Mouse (Mus musculus) hindbrain, embryonic 12.5 days (tissue): ENCODE results near the gene Gm42957. TPM values are rescaled to one million over a fixed set of nuclear protein-coding genes. Genes with fewer than 3 reads are reported as not detected.
A peak's percentile ranks its signal among the peaks of the same experiment; 100 is the strongest.
"Not testable (repeated sequence)": the region's sequence is repeated elsewhere in the genome, so short reads cannot be mapped to it uniquely, and the experiment has no call there.

Source experiments
- ATAC-seq: fragments of 200-750 bp; cut with Nextera tagmentation; 2 replicates; pipeline ENCODE4 v1.8.0; 2017; ENCODE audit warnings: moderate TSS enrichment; ENCODE audit not compliant: low FRiP score
- H3K27ac ChIP-seq: fragments of 300-500 bp; sonication (generic); 2 replicates; pipeline ENCODE4 v1.5.1; 2016; ENCODE audit warnings: mild to moderate bottlenecking
- H3K27me3 ChIP-seq: fragments of 300-500 bp; sonication (generic); 2 replicates; pipeline ENCODE4 v1.6.1; 2016; ENCODE audit warnings: mild to moderate bottlenecking
- H3K36me3 ChIP-seq: fragments of 300-500 bp; sonication (generic); 2 replicates; pipeline ENCODE4 v1.6.1; 2016; ENCODE audit warnings: mild to moderate bottlenecking
- H3K4me1 ChIP-seq: fragments of 300-500 bp; sonication (generic); 2 replicates; pipeline ENCODE4 v1.6.1; 2016
- H3K4me2 ChIP-seq: fragments of 300-500 bp; sonication (generic); replicated peaks from 2 replicates; pipeline ENCODE4 v1.6.1; 2016; ENCODE audit warnings: mild to moderate bottlenecking
- H3K4me3 ChIP-seq: fragments of 300-500 bp; sonication (generic); 2 replicates; pipeline ENCODE4 v1.5.1; 2016; ENCODE audit warnings: mild to moderate bottlenecking
- H3K9ac ChIP-seq: fragments of 300-500 bp; sonication (generic); 2 replicates; pipeline ENCODE4 v1.6.1; 2016; ENCODE audit warnings: mild to moderate bottlenecking, moderate library complexity
- H3K9me3 ChIP-seq: fragments of 300-500 bp; sonication (generic); replicated peaks from 2 replicates; pipeline ENCODE4 v1.6.1; 2016; ENCODE audit warnings: mild to moderate bottlenecking
- WGBS: fragments of 180-500 bp; shearing (Covaris S2); methylation state at CpG from one replicate; pipeline ENCODE4 v1.1.7; 2016; 5-methylcytosine and 5-hydroxymethylcytosine counted together
- polyA plus RNA-seq: library from polyadenylated mRNA; unstranded; fragments of >200 nt; fragmentation: Nextera tagmentation; extraction: Ambion mirVana; gene quantifications from 2 replicates; pipeline ENCODE4 v1.2.1, GENCODE M21; 2016

Gene Gm42957
- polyA plus RNA-seq, 1 experiment from 2014 or later: 0.31 TPM

GRCm38 (mm10) chr3:96684151-96684821 is 49.0 kb downstream of the Gm42957 start:
- H3K4me3 ChIP-seq: no peak overlapping the region; the same call in 1 of the 2 replicates

GRCm38 (mm10) chr3:96684822-96685156 is 49.5 kb downstream of the Gm42957 start:
- ATAC-seq: no peak
- 38% methylated on average over 28 of the region's 28 CpGs for WGBS
- H3K9ac ChIP-seq: 0 out of 2 replicates have a peak overlapping the region, but pooled peaks have one; percentile 1
- peak overlapping the region; percentile 43 for H3K4me2 ChIP-seq
- H3K27me3 ChIP-seq: peaks cover 21% of the 10 kb centered on the region
- 0 out of 2 replicates have a peak, but pooled peaks cover 10% of the 10 kb centered on the region for H3K4me1 ChIP-seq
- H3K27ac ChIP-seq: no peak overlapping the region
- peak overlapping the region; percentile 7 for H3K4me3 ChIP-seq
- no peaks in the 10 kb centered on the region for H3K9me3 ChIP-seq
- H3K36me3 ChIP-seq: no peaks in the 10 kb centered on the region

More at GRCm38 (mm10) chr3:96684151-96684821, 49.0 kb downstream of the Gm42957 start:
- peak overlapping the region; percentile 43 for H3K4me2 ChIP-seq
- ATAC-seq: no peak
- H3K36me3 ChIP-seq: no peaks in the 10 kb centered on the region
- H3K9me3 ChIP-seq: no peaks in the 10 kb centered on the region
- 0 out of 2 replicates have a peak overlapping the region, but pooled peaks have one; percentile 1 for H3K9ac ChIP-seq
- H3K27ac ChIP-seq: no peak overlapping the region
- H3K27me3 ChIP-seq: peaks cover 26% of the 10 kb centered on the region
- H3K4me1 ChIP-seq: 0 out of 2 replicates have a peak, but pooled peaks cover 6% of the 10 kb centered on the region
- 55% methylated on average over 17 of the region's 17 CpGs for WGBS

- not testable (repeated sequence) for H3K9me3 ChIP-seq, H3K27ac ChIP-seq, H3K9ac ChIP-seq, H3K4me2 ChIP-seq, ATAC-seq, H3K36me3 ChIP-seq, H3K4me3 ChIP-seq
- 0 out of 2 replicates have a peak, but pooled peaks cover 10% of the 10 kb centered on the region for H3K4me1 ChIP-seq
- H3K27me3 ChIP-seq: peaks cover 16% of the 10 kb centered on the region
- WGBS: 95% methylated on average over 5 of the region's 5 CpGs
These were observed 50.8 kb downstream of the Gm42957 start for GRCm38 (mm10) chr3:96686057-96686456.

- Histone ChIP-seq H3K4me3 (no peak overlapping the region), H3K27ac (no peak overlapping the region), H3K36me3 (no peaks in the 10 kb centered on the region), H3K9ac (no peak overlapping the region), H3K9me3 (no peaks in the 10 kb centered on the region), H3K4me2 (no peak overlapping the region), H3K27me3 (peaks cover 12% of the 10 kb centered on the region), H3K4me1 (peaks cover 13% of the 10 kb centered on the region; the same call in 1 of the 2 replicates)
- WGBS: 89% methylated on average over 11 of the region's 11 CpGs
- ATAC-seq: no peak
These were observed 53.6 kb downstream of the Gm42957 start for GRCm38 (mm10) chr3:96688854-96689253.

GRCm38 (mm10) chr3:96690298-96690697 is 55.0 kb downstream of the Gm42957 start:
- peaks cover 8% of the 10 kb centered on the region; the same call in 1 of the 2 replicates for H3K4me1 ChIP-seq
- no peak overlapping the region for H3K9ac ChIP-seq
- no peaks in the 10 kb centered on the region for H3K27me3 ChIP-seq
- no peaks in the 10 kb centered on the region for H3K36me3 ChIP-seq
- no peaks in the 10 kb centered on the region for H3K9me3 ChIP-seq
- H3K27ac ChIP-seq: no peak overlapping the region
- 45% methylated on average over 3 of the region's 3 CpGs for WGBS
- H3K4me2 ChIP-seq: no peak overlapping the region
- H3K4me3 ChIP-seq: no peak overlapping the region
- 0 out of 2 replicates have a peak, but pooled peaks have one; percentile 26 for ATAC-seq

GRCm38 (mm10) chr3:96692506-96692905 is 57.2 kb downstream of the Gm42957 start:
- ATAC-seq: no peak
- no peaks in the 10 kb centered on the region for H3K9me3 ChIP-seq
- no peak overlapping the region for H3K4me3 ChIP-seq
- no peaks in the 10 kb centered on the region for H3K36me3 ChIP-seq
- peaks cover 18% of the 10 kb centered on the region for H3K4me1 ChIP-seq
- H3K9ac ChIP-seq: no peak overlapping the region
- WGBS: 10% methylated on average over 3 of the region's 3 CpGs
- no peak overlapping the region for H3K4me2 ChIP-seq
- H3K27me3 ChIP-seq: no peaks in the 10 kb centered on the region
- no peak overlapping the region for H3K27ac ChIP-seq

GRCm38 (mm10) chr3:96693579-96693978 is 58.3 kb downstream of the Gm42957 start:
- Histone ChIP-seq H3K27ac (no peak overlapping the region), H3K9me3 (no peaks in the 10 kb centered on the region), H3K27me3 (no peaks in the 10 kb centered on the region), H3K4me1 (peaks cover 25% of the 10 kb centered on the region), H3K9ac (no peak overlapping the region), H3K4me2 (no peak overlapping the region), H3K4me3 (no peak overlapping the region), H3K36me3 (no peaks in the 10 kb centered on the region)
- no peak for ATAC-seq
- 78% methylated on average over 1 of the region's 1 CpGs for WGBS

- Histone ChIP-seq H3K4me3 (peak within 1 kb of the TSS; percentile 86), H3K4me1 (peaks cover 25% of the 10 kb centered on the region), H3K9me3 (no peaks in the 10 kb centered on the region), H3K9ac (peak within 1 kb of the TSS; percentile 88), H3K27me3 (no peaks in the 10 kb centered on the region), H3K36me3 (peaks cover 18% of the 10 kb centered on the region), H3K4me2 (peak within 1 kb of the TSS; percentile 69), H3K27ac (peak within 1 kb of the TSS; percentile 96)
- ATAC-seq: peak; percentile 62
- WGBS: under 1% methylated on average over 35 of the region's 35 CpGs
These were observed 61.0 kb downstream of the Gm42957 start, which contains the start of gene Pias3 for GRCm38 (mm10) chr3:96696198-96696765. Gene Pias3, plus strand, starts transcription at chr3:96696384.

GRCm38 (mm10) chr3:96696766-96697732 is 61.8 kb downstream of the Gm42957 start:
- ATAC-seq: peak; percentile 93
- Histone ChIP-seq H3K4me2 (peak overlapping the region; percentile 69), H3K4me1 (peaks cover 25% of the 10 kb centered on the region), H3K4me3 (peak overlapping the region; percentile 86), H3K36me3 (peaks cover 25% of the 10 kb centered on the region), H3K9ac (peak overlapping the region; percentile 88), H3K27me3 (no peaks in the 10 kb centered on the region), H3K9me3 (no peaks in the 10 kb centered on the region), H3K27ac (peak overlapping the region; percentile 96)
- under 1% methylated on average over 71 of the region's 85 CpGs for WGBS

GRCm38 (mm10) chr3:96698993-96699690 is 63.9 kb downstream of the Gm42957 start:
- Histone ChIP-seq H3K27me3 (no peaks in the 10 kb centered on the region), H3K9ac (no peak overlapping the region), H3K4me2 (no peak overlapping the region), H3K9me3 (no peaks in the 10 kb centered on the region), H3K4me3 (no peak overlapping the region), H3K27ac (no peak overlapping the region), H3K4me1 (peaks cover 22% of the 10 kb centered on the region), H3K36me3 (peaks cover 42% of the 10 kb centered on the region)
- 57% methylated on average over 19 of the region's 19 CpGs for WGBS
- ATAC-seq: no peak

GRCm38 (mm10) chr3:96700376-96700775 is 65.1 kb downstream of the Gm42957 start:
- Histone ChIP-seq H3K4me2 (no peak overlapping the region), H3K27ac (no peak overlapping the region), H3K4me3 (no peak overlapping the region), H3K9ac (no peak overlapping the region), H3K9me3 (no peaks in the 10 kb centered on the region), H3K4me1 (peaks cover 22% of the 10 kb centered on the region), H3K27me3 (no peaks in the 10 kb centered on the region), H3K36me3 (peaks cover 49% of the 10 kb centered on the region)
- 52% methylated on average over 7 of the region's 7 CpGs for WGBS
- no peak for ATAC-seq
